Mouse (Mus musculus) ES-Bruce4 (cell line): ENCODE measurements at regions not wholly inside any gene's neighbourhood (a gene's known extent, or its start where the extent isn't known, plus 50 kb on each side); places are given as distances from the start of the nearest gene placed in this dataset.

Source experiments
- CTCF ChIP-seq: IDR thresholded peaks from one replicate; pipeline ENCODE4 v1.8.1; 2011; ENCODE audit warnings: low read depth, low read length
- EP300 ChIP-seq: IDR thresholded peaks from 2 replicates; pipeline ENCODE4 v1.6.1; 2011; ENCODE audit warnings: low read depth, low read length; ENCODE audit not compliant: insufficient read depth
- POLR2A ChIP-seq: IDR thresholded peaks from one replicate; pipeline ENCODE4 v1.8.1; 2011; ENCODE audit warnings: low read length; ENCODE audit not compliant: insufficient read depth

DNA sequence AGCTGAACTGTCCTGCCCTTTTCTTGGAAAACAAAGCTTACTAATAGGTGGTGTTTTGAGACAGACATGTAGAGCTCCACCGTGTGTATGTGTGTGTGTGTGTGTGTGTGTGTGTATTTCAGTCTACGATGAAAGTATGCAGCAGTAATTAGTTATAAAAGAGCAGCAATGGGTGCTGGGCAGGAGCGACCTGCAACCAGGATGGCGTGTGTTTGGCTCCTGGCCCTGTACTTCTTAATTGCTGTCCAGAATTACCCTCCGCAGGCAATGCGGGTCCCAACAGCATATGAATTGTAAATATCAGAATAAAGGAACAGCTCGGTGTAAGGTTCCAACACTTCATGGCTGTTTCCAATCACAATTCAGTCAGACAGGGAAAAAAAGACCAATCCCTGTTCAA is 92.4 kb downstream of the Kcnrg start:
- TF ChIP-seq CTCF (no peak), POLR2A (no peak), EP300 (no peak)
